Mouse (Mus musculus): ENCODE measurements around the gene Ly6f. TPM values are rescaled to one million over a fixed set of nuclear protein-coding genes. Genes with fewer than 3 reads are reported as not detected.
"Not testable (repeated sequence)": the region's sequence is repeated elsewhere in the genome, so short reads cannot be mapped to it uniquely, and the experiment has no call there.

The Ly6f gene
- polyA plus RNA-seq, 1 experiment from 2014 or later, result not detected

- Histone ChIP-seq H3K4me3 (no peak overlapping the region), H3K4me2 (replicated peaks) (no peak overlapping the region), H3K9ac (no peak overlapping the region), H3K4me1 (no peaks in the 10 kb centered on the region), H3K27ac (no peak overlapping the region), H3K9me3 (replicated peaks) (no peaks in the 10 kb centered on the region), H3K36me3 (no peaks in the 10 kb centered on the region), H3K27me3 (no peaks in the 10 kb centered on the region)
- ATAC-seq (ENCODE audit: low FRiP score), result no peak
- 68% methylated on average over 3 of the region's 3 CpGs for WGBS
Observed at GRCm38 (mm10) chr15:75271891-75272290, 3.7 kb downstream of the Ly6f start.

DNA sequence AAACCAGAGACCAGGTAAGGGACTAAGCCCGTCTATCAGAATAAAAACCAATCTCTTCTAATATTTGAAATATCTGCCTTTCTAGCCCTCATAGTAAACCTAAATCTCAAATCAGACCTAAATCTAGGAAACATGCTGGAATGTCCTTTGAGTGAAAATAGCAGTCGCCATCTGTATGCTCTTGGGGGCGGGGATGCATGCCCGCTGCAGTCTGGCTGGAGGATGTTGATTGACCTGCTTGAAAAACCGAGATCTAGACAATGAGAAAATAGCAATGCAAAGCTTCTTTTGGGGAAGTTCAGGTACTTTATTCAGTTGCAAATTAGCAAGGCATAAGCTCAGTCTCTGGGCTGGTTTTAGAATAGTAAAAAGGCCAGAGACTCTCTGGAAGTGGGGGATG lies 13.8 kb downstream of the Ly6f start:
- ATAC-seq (ENCODE audit: low FRiP score); H3K4me1 ChIP-seq: not testable (repeated sequence)

GRCm38 (mm10) chr15:75286512-75286911 lies 18.3 kb downstream of the Ly6f start:
- H3K9ac ChIP-seq; H3K9me3 ChIP-seq (replicated peaks); H3K4me2 ChIP-seq (replicated peaks); H3K27me3 ChIP-seq; H3K27ac ChIP-seq; H3K36me3 ChIP-seq; ATAC-seq (ENCODE audit: low FRiP score); H3K4me1 ChIP-seq; H3K4me3 ChIP-seq: not testable (repeated sequence)
- whole genome bisulfite sequencing, result 79% methylated on average over 4 of the region's 4 CpGs

More for the DNA sequence above, 13.8 kb downstream of the Ly6f start:
- not testable (repeated sequence) for H3K27ac ChIP-seq; H3K9me3 ChIP-seq (replicated peaks); H3K4me3 ChIP-seq; H3K27me3 ChIP-seq; H3K9ac ChIP-seq; H3K36me3 ChIP-seq; H3K4me2 ChIP-seq (replicated peaks)
- WGBS, result 74% methylated on average over 5 of the region's 5 CpGs

- Histone ChIP-seq H3K36me3 (no peaks in the 10 kb centered on the region), H3K9me3 (replicated peaks) (peaks cover under 1% of the 10 kb centered on the region; the same call in 1 of the 2 replicates), H3K4me1 (no peaks in the 10 kb centered on the region), H3K4me3 (no peak overlapping the region), H3K27me3 (no peaks in the 10 kb centered on the region), H3K27ac (no peak overlapping the region), H3K4me2 (replicated peaks) (no peak overlapping the region), H3K9ac (no peak overlapping the region)
- WGBS, result 89% methylated on average over 1 of the region's 1 CpGs
- no peak for ATAC-seq (ENCODE audit: low FRiP score)
Observed at GRCm38 (mm10) chr15:75292377-75292776, 24.2 kb downstream of the Ly6f start.

- H3K4me1 ChIP-seq, result no peaks in the 10 kb centered on the region
- H3K9ac ChIP-seq, result no peak overlapping the region
- no peak for ATAC-seq (ENCODE audit: low FRiP score)
- no peaks in the 10 kb centered on the region for H3K27me3 ChIP-seq
- H3K9me3 ChIP-seq (replicated peaks), result no peaks in the 10 kb centered on the region
- no peaks in the 10 kb centered on the region for H3K36me3 ChIP-seq
- H3K4me3 ChIP-seq, result no peak overlapping the region
- no peak overlapping the region for H3K4me2 ChIP-seq (replicated peaks)
- H3K27ac ChIP-seq, result no peak overlapping the region
- WGBS, result 85% methylated on average over 7 of the region's 7 CpGs
Observed at GRCm38 (mm10) chr15:75293873-75294385, 25.7 kb downstream of the Ly6f start.

DNA sequence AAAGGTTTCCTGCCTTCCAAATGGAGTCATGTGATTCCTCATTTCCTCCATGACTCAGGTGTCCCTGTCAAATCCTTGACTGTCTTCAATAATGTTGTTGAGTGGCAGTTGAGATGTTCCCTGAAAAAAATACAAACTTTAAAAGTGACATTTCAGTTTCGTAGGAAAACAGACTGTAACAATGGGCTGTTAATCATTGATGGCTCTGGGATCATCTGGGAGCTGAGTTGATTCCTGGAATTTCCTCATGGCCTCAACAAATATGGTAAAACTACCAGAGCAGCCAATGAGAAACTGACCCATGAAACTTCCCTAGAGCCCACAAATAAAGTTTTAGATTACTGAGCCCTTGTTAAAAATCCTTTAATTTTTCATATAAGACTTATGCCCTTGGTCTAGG lies 37.9 kb downstream of the Ly6f start:
- H3K9me3 ChIP-seq (replicated peaks), result no peaks in the 10 kb centered on the region; the same call in 1 of the 2 replicates
- no peaks in the 10 kb centered on the region for H3K4me1 ChIP-seq
- H3K27ac ChIP-seq, result no peak overlapping the region
- WGBS, result 53% methylated on average over 1 of the region's 1 CpGs
- ATAC-seq (ENCODE audit: low FRiP score), result no peak
- no peak overlapping the region for H3K4me3 ChIP-seq
- H3K27me3 ChIP-seq, result no peaks in the 10 kb centered on the region
- no peak overlapping the region for H3K4me2 ChIP-seq (replicated peaks)
- no peak overlapping the region for H3K9ac ChIP-seq
- H3K36me3 ChIP-seq, result no peaks in the 10 kb centered on the region

DNA sequence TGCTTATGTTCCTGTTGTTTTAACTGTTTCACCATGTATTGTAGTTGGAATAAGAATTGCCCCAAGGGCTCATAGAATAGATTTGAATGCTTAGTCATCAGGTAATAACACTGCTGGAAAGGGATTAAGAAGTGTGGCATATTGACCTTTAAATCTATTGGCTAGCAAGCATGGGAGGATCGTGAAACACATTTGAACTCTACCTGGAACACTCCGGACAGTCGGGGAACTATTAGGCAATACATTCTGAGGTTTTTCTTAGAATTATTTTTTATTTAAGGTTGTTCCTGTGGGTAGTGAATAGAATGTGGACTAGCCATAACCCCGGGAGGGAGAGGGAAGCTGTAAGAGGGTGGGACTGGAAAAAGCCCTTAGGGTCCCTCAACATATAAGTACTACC lies 41.0 kb downstream of the Ly6f start:
- Histone ChIP-seq H3K9ac (no peak overlapping the region), H3K27me3 (no peaks in the 10 kb centered on the region), H3K4me2 (replicated peaks) (no peak overlapping the region), H3K9me3 (replicated peaks) (no peaks in the 10 kb centered on the region; the same call in 1 of the 2 replicates), H3K36me3 (no peaks in the 10 kb centered on the region), H3K4me3 (no peak overlapping the region), H3K4me1 (no peaks in the 10 kb centered on the region), H3K27ac (no peak overlapping the region)
- WGBS, result 86% methylated on average over 4 of the region's 4 CpGs
- no peak for ATAC-seq (ENCODE audit: low FRiP score)

- Histone ChIP-seq H3K4me3 (no peak overlapping the region), H3K9me3 (replicated peaks) (no peaks in the 10 kb centered on the region; the same call in 1 of the 2 replicates), H3K9ac (no peak overlapping the region), H3K27ac (no peak overlapping the region), H3K27me3 (no peaks in the 10 kb centered on the region), H3K36me3 (no peaks in the 10 kb centered on the region), H3K4me1 (no peaks in the 10 kb centered on the region), H3K4me2 (replicated peaks) (no peak overlapping the region)
- ATAC-seq (ENCODE audit: low FRiP score), result no peak
- WGBS, result 96% methylated on average over 1 of the region's 1 CpGs
Observed at GRCm38 (mm10) chr15:75309946-75310345, 41.7 kb downstream of the Ly6f start.

DNA sequence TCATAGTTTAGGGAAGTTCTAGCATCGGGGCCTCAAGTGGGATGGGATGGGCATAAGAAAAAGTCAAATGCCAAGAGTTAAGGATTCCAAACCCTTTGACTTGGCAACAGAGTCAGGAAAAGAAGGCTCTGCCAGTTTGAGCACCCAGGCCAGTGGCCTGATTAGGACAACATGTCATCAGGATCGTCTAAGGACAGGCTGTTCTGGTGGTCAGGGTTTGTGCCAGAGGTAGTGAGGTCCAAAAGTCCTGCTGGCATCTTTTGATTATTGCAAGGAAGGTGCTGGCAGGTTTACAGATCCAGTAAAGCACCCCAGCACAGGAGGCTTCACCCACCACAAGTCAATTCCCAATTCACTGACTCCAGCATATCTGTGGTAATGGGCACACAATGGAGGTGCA lies 46.2 kb downstream of the Ly6f start:
- H3K27me3 ChIP-seq, result no peaks in the 10 kb centered on the region
- 85% methylated on average over 2 of the region's 2 CpGs for WGBS
- ATAC-seq (ENCODE audit: low FRiP score), result no peak
- H3K9ac ChIP-seq, result no peak overlapping the region
- H3K36me3 ChIP-seq, result no peaks in the 10 kb centered on the region
- no peaks in the 10 kb centered on the region for H3K9me3 ChIP-seq (replicated peaks)
- no peak overlapping the region for H3K4me3 ChIP-seq
- no peak overlapping the region for H3K27ac ChIP-seq
- H3K4me2 ChIP-seq (replicated peaks), result no peak overlapping the region
- H3K4me1 ChIP-seq, result no peaks in the 10 kb centered on the region

DNA sequence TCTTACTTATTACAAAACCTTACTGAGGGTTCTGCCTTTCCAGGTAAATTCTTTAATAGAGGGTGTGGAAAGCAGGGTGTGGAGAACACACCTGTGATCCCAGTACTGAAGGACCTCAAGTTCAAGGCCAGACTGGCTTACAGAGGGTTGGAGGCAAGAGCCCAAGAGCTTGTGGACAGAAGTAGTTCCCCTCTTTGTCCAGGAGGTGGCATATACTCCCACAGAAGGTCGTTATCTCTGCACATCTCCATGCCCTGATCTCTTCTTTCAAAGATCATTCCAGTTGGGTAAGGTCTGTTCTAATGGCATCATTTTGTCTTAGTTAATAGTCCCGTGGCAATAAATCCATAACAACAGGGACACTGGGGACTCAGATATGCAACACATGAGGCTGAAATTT lies 49.0 kb downstream of the Ly6f start:
- 61% methylated on average over 2 of the region's 2 CpGs for WGBS
- Histone ChIP-seq H3K9ac (no peak overlapping the region), H3K4me2 (replicated peaks) (no peak overlapping the region), H3K4me1 (no peaks in the 10 kb centered on the region), H3K27me3 (no peaks in the 10 kb centered on the region), H3K36me3 (no peaks in the 10 kb centered on the region), H3K4me3 (no peak overlapping the region), H3K27ac (no peak overlapping the region), H3K9me3 (replicated peaks) (peaks cover 18% of the 10 kb centered on the region; the same call in 1 of the 2 replicates)
- no peak for ATAC-seq (ENCODE audit: low FRiP score)

DNA sequence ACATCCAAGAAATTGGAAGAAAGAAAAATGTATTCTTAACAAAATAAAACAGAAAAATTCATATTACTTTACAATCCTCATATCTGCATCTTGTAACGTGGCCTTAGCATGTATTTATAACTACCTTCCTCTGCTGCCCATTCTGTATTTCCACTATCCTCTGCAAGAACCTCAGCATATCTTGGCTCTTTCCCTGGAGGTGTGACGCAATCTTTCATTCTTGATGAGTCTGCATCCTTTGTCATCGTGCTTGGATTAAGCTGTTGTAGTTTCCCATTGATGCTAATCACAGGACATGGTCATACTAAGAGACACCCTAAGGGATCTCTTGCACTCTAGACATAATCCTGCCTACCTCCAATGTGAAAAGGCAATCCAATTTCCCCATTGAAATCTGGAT lies 50.4 kb downstream of the Ly6f start:
- no peak overlapping the region for H3K4me3 ChIP-seq
- H3K4me1 ChIP-seq, result no peaks in the 10 kb centered on the region
- no peaks in the 10 kb centered on the region for H3K36me3 ChIP-seq
- no peak for ATAC-seq (ENCODE audit: low FRiP score)
- peaks cover 27% of the 10 kb centered on the region; the same call in 1 of the 2 replicates for H3K9me3 ChIP-seq (replicated peaks)
- H3K9ac ChIP-seq, result no peak overlapping the region
- no peak overlapping the region for H3K4me2 ChIP-seq (replicated peaks)
- no peak overlapping the region for H3K27ac ChIP-seq
- H3K27me3 ChIP-seq, result no peaks in the 10 kb centered on the region
- WGBS, result 83% methylated on average over 3 of the region's 3 CpGs

- Histone ChIP-seq H3K4me3 (no peak overlapping the region), H3K27me3 (no peaks in the 10 kb centered on the region), H3K27ac (no peak overlapping the region), H3K4me1 (no peaks in the 10 kb centered on the region), H3K9ac (no peak overlapping the region), H3K9me3 (replicated peaks) (peaks cover 34% of the 10 kb centered on the region), H3K4me2 (replicated peaks) (no peak overlapping the region), H3K36me3 (no peaks in the 10 kb centered on the region)
- 89% methylated on average over 3 of the region's 3 CpGs for WGBS
- no peak for ATAC-seq (ENCODE audit: low FRiP score)
Observed at GRCm38 (mm10) chr15:75320104-75320503, 51.9 kb downstream of the Ly6f start.
